Mouse (Mus musculus) granulocyte monocyte progenitor cell, adult 5-6 weeks (primary cell): ENCODE measurements around the gene Eftud2. TPM values are rescaled to one million over a fixed set of nuclear protein-coding genes. Genes with fewer than 3 reads are reported as not detected.
A peak's percentile ranks its signal among the peaks of the same experiment; 100 is the strongest.

Experiments used
- ATAC-seq: replicated peaks from 2 replicates; pipeline ENCODE4 v1.8.0; 2016; ENCODE audit warnings: mild to moderate bottlenecking, moderate TSS enrichment, inconsistent platforms; ENCODE audit not compliant: poor library complexity, severe bottlenecking
- total RNA-seq, 2 experiments: library from RNA; stranded (forward) in 1 of 2; stranded (reverse) in 1 of 2; fragments of 200-712, 200-1000 nt in 1 of 2; fragments of >200 nt in 1 of 2; fragmentation: Nextera tagmentation in 1 of 2; gene quantifications; 2 replicates each; pipeline ENCODE4 v1.2.3; 2014 to 2017

Gene Eftud2
- total RNA-seq, 2 experiments from 2014 or later = 193 to 236 TPM

- ATAC-seq = peak; percentile 15; the same call in 1 of the 2 replicates
These were observed 771 bp upstream of the Eftud2 start for GRCm38 (mm10) chr11:102881314-102882198.

GRCm38 (mm10) chr11:102879558-102879957, 1.2 kb downstream of the Eftud2 start:
- no peak for ATAC-seq

- ATAC-seq = no peak
These were observed 5.9 kb downstream of the Eftud2 start for GRCm38 (mm10) chr11:102874801-102875334.

- ATAC-seq = no peak
These were observed 16.5 kb downstream of the Eftud2 start for GRCm38 (mm10) chr11:102864272-102864671.

- no peak for ATAC-seq
These were observed 20.9 kb downstream of the Eftud2 start for GRCm38 (mm10) chr11:102859933-102860332.

GRCm38 (mm10) chr11:102858951-102859350, 21.8 kb downstream of the Eftud2 start:
- no peak for ATAC-seq

GRCm38 (mm10) chr11:102855941-102856340, 24.8 kb downstream of the Eftud2 start:
- no peak for ATAC-seq

GRCm38 (mm10) chr11:102853760-102854159, 27.0 kb downstream of the Eftud2 start:
- ATAC-seq = 0 out of 2 replicates have a peak, but pooled peaks have one; percentile 27

GRCm38 (mm10) chr11:102851883-102852282, 28.9 kb downstream of the Eftud2 start:
- peak; percentile 46; the same call in 1 of the 2 replicates for ATAC-seq

GRCm38 (mm10) chr11:102845926-102846325, 34.9 kb downstream of the Eftud2 start:
- no peak for ATAC-seq

GRCm38 (mm10) chr11:102838616-102839150, 42.1 kb downstream of the Eftud2 start:
- ATAC-seq = no peak

- no peak for ATAC-seq
These were observed 42.7 kb downstream of the Eftud2 start for GRCm38 (mm10) chr11:102838126-102838525.

- no peak for ATAC-seq
These were observed 43.4 kb downstream of the Eftud2 start for GRCm38 (mm10) chr11:102837385-102837784.

- ATAC-seq = no peak
These were observed 44.6 kb downstream of the Eftud2 start for GRCm38 (mm10) chr11:102836146-102836545.

- ATAC-seq = no peak
These were observed 45.2 kb downstream of the Eftud2 start, which contains the start of gene Higd1b for GRCm38 (mm10) chr11:102835549-102835948. Gene Higd1b, plus strand, starts transcription at chr11:102835849.

GRCm38 (mm10) chr11:102834219-102834618, 46.6 kb downstream of the Eftud2 start:
- ATAC-seq = no peak

GRCm38 (mm10) chr11:102832700-102833297, 48.0 kb downstream of the Eftud2 start:
- ATAC-seq = no peak

GRCm38 (mm10) chr11:102830276-102830675, 50.5 kb downstream of the Eftud2 start:
- ATAC-seq = no peak

GRCm38 (mm10) chr11:102827097-102827496, 53.7 kb downstream of the Eftud2 start:
- ATAC-seq = no peak

GRCm38 (mm10) chr11:102826476-102826875, 54.3 kb downstream of the Eftud2 start:
- ATAC-seq = no peak

GRCm38 (mm10) chr11:102821231-102821630, 59.6 kb downstream of the Eftud2 start:
- no peak for ATAC-seq
